Mouse (Mus musculus) myocyte (in vitro differentiated cells): ENCODE results near the gene Epn1.

Experiments
- CEBPB ChIP-seq: IDR thresholded peaks from 2 replicates; pipeline ENCODE4 v1.6.1; 2011; ENCODE audit warnings: mild to moderate bottlenecking, moderate library complexity; ENCODE audit not compliant: poor library complexity, insufficient read depth, severe bottlenecking
- E2F4 ChIP-seq: IDR thresholded peaks from one replicate; pipeline ENCODE4 v1.6.1; 2011; ENCODE audit warnings: mild to moderate bottlenecking, control low read depth, moderate library complexity; ENCODE audit not compliant: insufficient read depth
- MAX ChIP-seq: IDR thresholded peaks from one replicate; pipeline ENCODE4 v1.6.1; 2011; ENCODE audit warnings: low read depth, mild to moderate bottlenecking, control low read depth
- MYOD1 ChIP-seq, 3 experiments: IDR thresholded peaks; one replicate each; pipeline ENCODE4 v1.6.1; 2011; ENCODE audit warnings: control low read depth in 2 of 3, low read depth in 2 of 3, mild to moderate bottlenecking in 2 of 3, moderate library complexity in 1 of 3; ENCODE audit not compliant: insufficient read length in 2 of 3, control insufficient read depth in 1 of 3
- MYOG ChIP-seq, 3 experiments: IDR thresholded peaks; one replicate each; pipeline ENCODE4 v1.6.1; 2011; ENCODE audit warnings: control low read depth in 2 of 3, low read depth in 2 of 3, mild to moderate bottlenecking in 2 of 3; ENCODE audit not compliant: insufficient read length in 2 of 3, control insufficient read depth in 1 of 3, insufficient read depth in 1 of 3
- POLR2A ChIP-seq: IDR thresholded peaks from one replicate; pipeline ENCODE4 v1.6.1; 2011; ENCODE audit warnings: low read depth, mild to moderate bottlenecking, control low read depth, moderate library complexity; ENCODE audit not compliant: insufficient read length
- POLR2AphosphoS2 ChIP-seq: IDR thresholded peaks from one replicate; pipeline ENCODE4 v1.6.1; 2011; ENCODE audit warnings: low read depth, control low read depth; ENCODE audit not compliant: insufficient read length
- TCF12 ChIP-seq: IDR thresholded peaks from one replicate; pipeline ENCODE4 v1.6.1; 2011; ENCODE audit warnings: mild to moderate bottlenecking, control low read depth; ENCODE audit not compliant: poor library complexity, insufficient read depth, severe bottlenecking

GRCm38 (mm10) chr7:5038109-5038732 is 41.8 kb upstream of the Epn1 start, which contains the start of gene Zfp784:
- no peak for TF ChIP-seq MYOG (IDR thresholded peaks at IDR 0.05; ENCODE audit: control insufficient read depth in 1 of 3, insufficient read depth in 1 of 3, insufficient read length in 2 of 3, low read depth in 2 of 3)
- peak; percentile 64 for TF ChIP-seq POLR2A
- no peak for TF ChIP-seq TCF12
- TF ChIP-seq E2F4: no peak
- no peak for TF ChIP-seq MAX
- TF ChIP-seq CEBPB: no peak
- TF ChIP-seq POLR2AphosphoS2: peak; percentile 45
- TF ChIP-seq MYOD1 (IDR thresholded peaks at IDR 0.05; ENCODE audit: control insufficient read depth in 1 of 3, insufficient read length in 2 of 3, low read depth in 2 of 3): no peak
